Mouse (Mus musculus) splenic B cell, adult 2 months (primary cell): ENCODE data around the gene Mdfi.

Experiments
- DNase-seq: peaks from one replicate; pipeline ENCODE4 v3.0.0-alpha.2; 2011; ENCODE audit warnings: low read depth, low spot score
- H3K27me3 ChIP-seq: 2 replicates; pipeline ENCODE4 v1.6.1; 2012; ENCODE audit warnings: mild to moderate bottlenecking, low read length, moderate library complexity, mixed read lengths; ENCODE audit not compliant: control insufficient read depth, poor library complexity, insufficient read depth, severe bottlenecking
- H3K36me3 ChIP-seq: 2 replicates; pipeline ENCODE4 v1.6.1; 2012; ENCODE audit warnings: mild to moderate bottlenecking, low read length, moderate library complexity, mixed read lengths; ENCODE audit not compliant: control insufficient read depth, poor library complexity, insufficient read depth, severe bottlenecking

The Mdfi gene

GRCm38 (mm10) chr17:47833029-47833627 is 1.4 kb downstream of the Mdfi start:
- Histone ChIP-seq H3K36me3 (no peaks in the 10 kb centered on the region), H3K27me3 (no peaks in the 10 kb centered on the region)
- no peak for DNase-seq

- DNase-seq = no peak
- Histone ChIP-seq H3K36me3 (no peaks in the 10 kb centered on the region), H3K27me3 (no peaks in the 10 kb centered on the region)
Observed at GRCm38 (mm10) chr17:47832501-47833028, 1.9 kb downstream of the Mdfi start.

GRCm38 (mm10) chr17:47831772-47832171 is 2.7 kb downstream of the Mdfi start:
- no peaks in the 10 kb centered on the region for H3K27me3 ChIP-seq
- no peaks in the 10 kb centered on the region for H3K36me3 ChIP-seq
- DNase-seq = no peak

- no peak for DNase-seq
- Histone ChIP-seq H3K36me3 (no peaks in the 10 kb centered on the region), H3K27me3 (no peaks in the 10 kb centered on the region)
Observed at GRCm38 (mm10) chr17:47831161-47831560, 3.3 kb downstream of the Mdfi start.

- Histone ChIP-seq H3K36me3 (no peaks in the 10 kb centered on the region), H3K27me3 (no peaks in the 10 kb centered on the region)
- DNase-seq = no peak
Observed at GRCm38 (mm10) chr17:47821339-47821738, 13.2 kb downstream of the Mdfi start.

- DNase-seq = no peak
- Histone ChIP-seq H3K36me3 (no peaks in the 10 kb centered on the region), H3K27me3 (no peaks in the 10 kb centered on the region)
Observed at GRCm38 (mm10) chr17:47818038-47818725, 16.3 kb downstream of the Mdfi start.

- no peak for DNase-seq
- H3K27me3 ChIP-seq = no peaks in the 10 kb centered on the region
- no peaks in the 10 kb centered on the region for H3K36me3 ChIP-seq
Observed at GRCm38 (mm10) chr17:47815446-47815845, 19.0 kb downstream of the Mdfi start.

GRCm38 (mm10) chr17:47814496-47814895 is 20.0 kb downstream of the Mdfi start:
- no peaks in the 10 kb centered on the region for H3K36me3 ChIP-seq
- no peaks in the 10 kb centered on the region for H3K27me3 ChIP-seq
- DNase-seq = no peak

GRCm38 (mm10) chr17:47813616-47814015 is 20.9 kb downstream of the Mdfi start:
- no peak for DNase-seq

GRCm38 (mm10) chr17:47812200-47812599 is 22.3 kb downstream of the Mdfi start:
- Histone ChIP-seq H3K36me3 (no peaks in the 10 kb centered on the region), H3K27me3 (no peaks in the 10 kb centered on the region)
- no peak for DNase-seq

More at GRCm38 (mm10) chr17:47813616-47814015, 20.9 kb downstream of the Mdfi start:
- Histone ChIP-seq H3K27me3 (no peaks in the 10 kb centered on the region), H3K36me3 (no peaks in the 10 kb centered on the region)

GRCm38 (mm10) chr17:47811265-47811800 is 23.2 kb downstream of the Mdfi start:
- H3K36me3 ChIP-seq = no peaks in the 10 kb centered on the region
- DNase-seq = no peak
- no peaks in the 10 kb centered on the region for H3K27me3 ChIP-seq

GRCm38 (mm10) chr17:47806230-47806629 is 28.3 kb downstream of the Mdfi start:
- DNase-seq = no peak
- no peaks in the 10 kb centered on the region for H3K27me3 ChIP-seq

GRCm38 (mm10) chr17:47805047-47805835 is 29.2 kb downstream of the Mdfi start:
- no peaks in the 10 kb centered on the region for H3K27me3 ChIP-seq
- DNase-seq = no peak
- H3K36me3 ChIP-seq = no peaks in the 10 kb centered on the region

More at GRCm38 (mm10) chr17:47806230-47806629, 28.3 kb downstream of the Mdfi start:
- no peaks in the 10 kb centered on the region for H3K36me3 ChIP-seq

GRCm38 (mm10) chr17:47803662-47804061 is 30.8 kb downstream of the Mdfi start:
- H3K36me3 ChIP-seq = no peaks in the 10 kb centered on the region
- no peaks in the 10 kb centered on the region for H3K27me3 ChIP-seq
- no peak for DNase-seq

GRCm38 (mm10) chr17:47802806-47803205 is 31.7 kb downstream of the Mdfi start:
- no peak for DNase-seq
- no peaks in the 10 kb centered on the region for H3K27me3 ChIP-seq
- H3K36me3 ChIP-seq = no peaks in the 10 kb centered on the region
